Mouse (Mus musculus): ENCODE measurements at regions not wholly inside any gene's neighbourhood (a gene's known extent, or its start where the extent isn't known, plus 50 kb on each side); places are given as distances from the start of the nearest gene placed in this dataset.

GRCm38 (mm10) chr9:74513887-74514286 lies 347.8 kb upstream of the Onecut1 start:
- Histone ChIP-seq H3K36me3 (ENCODE audit: control insufficient read depth, insufficient read depth, low read length) (no peaks in the 10 kb centered on the region), H3K4me1 (ENCODE audit: control insufficient read depth, insufficient read depth, low read length) (no peaks in the 10 kb centered on the region), H3K27me3 (ENCODE audit: control insufficient read depth, insufficient read depth, low read length) (no peaks in the 10 kb centered on the region), H3K79me2 (ENCODE audit: control insufficient read depth, insufficient read depth, low read length) (no peaks in the 10 kb centered on the region), H3K9ac (ENCODE audit: low read depth, low read length) (no peak overlapping the region), H3K27ac (replicated peaks; ENCODE audit: insufficient read depth, low read depth, low read length) (no peak overlapping the region), H3K4me3 (ENCODE audit: insufficient read depth, low read depth, low read length) (no peak overlapping the region)
- DNase-seq (ENCODE audit: extremely low read depth, low read depth, low spot score): no peak
- 84% methylated on average over 2 of the region's 2 CpGs for WGBS
- TF ChIP-seq POLR2A (IDR thresholded peaks at IDR 0.05; ENCODE audit: extremely low read depth, insufficient read depth, low read length) (no peak), CTCF (IDR thresholded peaks at IDR 0.05; ENCODE audit: low read depth, low read length) (no peak)

- Histone ChIP-seq H3K36me3 (ENCODE audit: control insufficient read depth, insufficient read depth, low read length) (peaks cover 14% of the 10 kb centered on the region), H3K9ac (ENCODE audit: low read depth, low read length) (no peak overlapping the region; the same call in 1 of the 2 replicates), H3K4me3 (ENCODE audit: insufficient read depth, low read depth, low read length) (no peak overlapping the region), H3K79me2 (ENCODE audit: control insufficient read depth, insufficient read depth, low read length) (no peaks in the 10 kb centered on the region; the same call in 1 of the 2 replicates), H3K27ac (replicated peaks; ENCODE audit: insufficient read depth, low read depth, low read length) (peak overlapping the region; percentile 49; the same call in 1 of the 2 replicates), H3K27me3 (ENCODE audit: control insufficient read depth, insufficient read depth, low read length) (no peaks in the 10 kb centered on the region), H3K4me1 (ENCODE audit: control insufficient read depth, insufficient read depth, low read length) (peaks cover 27% of the 10 kb centered on the region)
- TF ChIP-seq POLR2A (IDR thresholded peaks at IDR 0.05; ENCODE audit: extremely low read depth, insufficient read depth, low read length): no peak
- peak; percentile 99 for DNase-seq (ENCODE audit: extremely low read depth, low read depth, low spot score)
- WGBS: 33% methylated on average over 3 of the region's 3 CpGs
Measured at GRCm38 (mm10) chr9:74528550-74528949, 333.2 kb upstream of the Onecut1 start.

GRCm38 (mm10) chr9:74530317-74530716 lies 331.4 kb upstream of the Onecut1 start:
- Histone ChIP-seq H3K4me3 (ENCODE audit: insufficient read depth, low read depth, low read length) (no peak overlapping the region), H3K27ac (replicated peaks; ENCODE audit: insufficient read depth, low read depth, low read length) (no peak overlapping the region), H3K9ac (ENCODE audit: low read depth, low read length) (no peak overlapping the region), H3K36me3 (ENCODE audit: control insufficient read depth, insufficient read depth, low read length) (peaks cover 4% of the 10 kb centered on the region), H3K79me2 (ENCODE audit: control insufficient read depth, insufficient read depth, low read length) (no peaks in the 10 kb centered on the region; the same call in 1 of the 2 replicates), H3K27me3 (ENCODE audit: control insufficient read depth, insufficient read depth, low read length) (no peaks in the 10 kb centered on the region), H3K4me1 (ENCODE audit: control insufficient read depth, insufficient read depth, low read length) (peaks cover 20% of the 10 kb centered on the region)
- peak; percentile 55 for DNase-seq (ENCODE audit: extremely low read depth, low read depth, low spot score)
- no peak for TF ChIP-seq POLR2A (IDR thresholded peaks at IDR 0.05; ENCODE audit: extremely low read depth, insufficient read depth, low read length)
- TF ChIP-seq CTCF (IDR thresholded peaks at IDR 0.05; ENCODE audit: low read depth, low read length): peak; percentile 99
- WGBS: 5% methylated on average over 10 of the region's 10 CpGs

DNA sequence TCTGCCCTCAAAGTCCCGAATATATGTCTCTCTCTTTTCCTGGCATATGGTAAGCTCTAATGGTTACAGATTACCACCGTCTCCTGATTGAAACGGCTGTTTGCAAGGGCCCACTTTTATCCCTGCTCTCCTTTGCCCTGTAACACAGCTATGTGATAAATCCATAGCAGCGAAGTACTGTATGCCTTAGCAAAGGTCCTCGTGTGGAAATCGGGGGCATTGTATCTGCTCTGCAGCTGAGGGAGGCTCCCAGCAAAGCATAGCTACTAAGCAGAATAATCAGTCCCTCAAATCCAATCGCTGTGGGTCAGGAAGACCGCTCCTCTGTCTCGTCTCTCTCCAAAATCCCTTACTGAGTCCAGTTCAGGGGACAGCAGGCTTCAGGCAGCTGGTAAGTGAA lies 331.0 kb upstream of the Onecut1 start:
- 41% methylated on average over 9 of the region's 9 CpGs for WGBS
- peaks cover 4% of the 10 kb centered on the region; the same call in 1 of the 2 replicates for H3K36me3 ChIP-seq (ENCODE audit: control insufficient read depth, insufficient read depth, low read length)
- H3K27ac ChIP-seq (replicated peaks; ENCODE audit: insufficient read depth, low read depth, low read length): no peak overlapping the region
- no peak for TF ChIP-seq POLR2A (IDR thresholded peaks at IDR 0.05; ENCODE audit: extremely low read depth, insufficient read depth, low read length)
- no peak for TF ChIP-seq CTCF (IDR thresholded peaks at IDR 0.05; ENCODE audit: low read depth, low read length)
- no peaks in the 10 kb centered on the region; the same call in 1 of the 2 replicates for H3K79me2 ChIP-seq (ENCODE audit: control insufficient read depth, insufficient read depth, low read length)
- no peaks in the 10 kb centered on the region for H3K27me3 ChIP-seq (ENCODE audit: control insufficient read depth, insufficient read depth, low read length)
- H3K4me3 ChIP-seq (ENCODE audit: insufficient read depth, low read depth, low read length): no peak overlapping the region
- peaks cover 19% of the 10 kb centered on the region for H3K4me1 ChIP-seq (ENCODE audit: control insufficient read depth, insufficient read depth, low read length)
- DNase-seq (ENCODE audit: extremely low read depth, low read depth, low spot score): no peak
- peak overlapping the region; percentile 47; the same call in 1 of the 2 replicates for H3K9ac ChIP-seq (ENCODE audit: low read depth, low read length)

- 73% methylated on average over 3 of the region's 3 CpGs for WGBS
Measured at GRCm38 (mm10) chr9:74531986-74532385, 329.7 kb upstream of the Onecut1 start.

GRCm38 (mm10) chr9:74534976-74535375 lies 326.7 kb upstream of the Onecut1 start:
- Histone ChIP-seq H3K36me3 (ENCODE audit: control insufficient read depth, insufficient read depth, low read length) (no peaks in the 10 kb centered on the region), H3K79me2 (ENCODE audit: control insufficient read depth, insufficient read depth, low read length) (no peaks in the 10 kb centered on the region), H3K9ac (ENCODE audit: low read depth, low read length) (no peak overlapping the region), H3K4me3 (ENCODE audit: insufficient read depth, low read depth, low read length) (no peak overlapping the region), H3K27me3 (ENCODE audit: control insufficient read depth, insufficient read depth, low read length) (no peaks in the 10 kb centered on the region), H3K4me1 (ENCODE audit: control insufficient read depth, insufficient read depth, low read length) (0 out of 2 replicates have a peak, but pooled peaks cover under 1% of the 10 kb centered on the region), H3K27ac (replicated peaks; ENCODE audit: insufficient read depth, low read depth, low read length) (no peak overlapping the region)
- no peak for TF ChIP-seq CTCF (IDR thresholded peaks at IDR 0.05; ENCODE audit: low read depth, low read length)
- TF ChIP-seq POLR2A (IDR thresholded peaks at IDR 0.05; ENCODE audit: extremely low read depth, insufficient read depth, low read length): no peak
- no peak for DNase-seq (ENCODE audit: extremely low read depth, low read depth, low spot score)
- WGBS: 74% methylated on average over 5 of the region's 5 CpGs

More at GRCm38 (mm10) chr9:74531986-74532385, 329.7 kb upstream of the Onecut1 start:
- no peak for DNase-seq (ENCODE audit: extremely low read depth, low read depth, low spot score)
- H3K27me3 ChIP-seq (ENCODE audit: control insufficient read depth, insufficient read depth, low read length): no peaks in the 10 kb centered on the region
- H3K4me1 ChIP-seq (ENCODE audit: control insufficient read depth, insufficient read depth, low read length): peaks cover 15% of the 10 kb centered on the region
- TF ChIP-seq CTCF (IDR thresholded peaks at IDR 0.05; ENCODE audit: low read depth, low read length) (no peak), POLR2A (IDR thresholded peaks at IDR 0.05; ENCODE audit: extremely low read depth, insufficient read depth, low read length) (no peak)
- no peaks in the 10 kb centered on the region; the same call in 1 of the 2 replicates for H3K36me3 ChIP-seq (ENCODE audit: control insufficient read depth, insufficient read depth, low read length)
- no peak overlapping the region for H3K9ac ChIP-seq (ENCODE audit: low read depth, low read length)
- no peaks in the 10 kb centered on the region; the same call in 1 of the 2 replicates for H3K79me2 ChIP-seq (ENCODE audit: control insufficient read depth, insufficient read depth, low read length)
- no peak overlapping the region for H3K27ac ChIP-seq (replicated peaks; ENCODE audit: insufficient read depth, low read depth, low read length)
- H3K4me3 ChIP-seq (ENCODE audit: insufficient read depth, low read depth, low read length): no peak overlapping the region
